In genomic region chr14:14832520-14833240, GRCm38 (mm10) we compare ENCODE assay signal across 8 mouse cellular contexts. TPM values are rescaled to one million over a fixed set of nuclear protein-coding genes. Genes with fewer than 3 reads are reported as not detected.
A peak's percentile ranks its signal among the peaks of the same experiment; 100 is the strongest.
DNase-seq lines count a peak whose midpoint lies in the region; ATAC-seq and TF ChIP-seq lines count a peak whose summit lies in the region.

No protein-coding gene starts in this region.

- no peak overlapping the region for H3K4me2 ChIP-seq in limb, embryonic 14.5 days (replicated peaks; ENCODE audit: low read depth, low read length, severe bottlenecking)
- H3K4me2 ChIP-seq in stomach, embryonic 15.5 days, result no peak overlapping the region

- H3K4me1 ChIP-seq in limb, embryonic 14.5 days (ENCODE audit: control insufficient read depth, insufficient read depth, low read length), result no peaks in the 10 kb centered on the region
- H3K4me1 ChIP-seq in stomach, embryonic 15.5 days, result no peaks in the 10 kb centered on the region

- H3K27me3 ChIP-seq in limb, embryonic 14.5 days (ENCODE audit: control insufficient read depth, insufficient read depth, low read length), result no peaks in the 10 kb centered on the region
- H3K27me3 ChIP-seq in stomach, embryonic 15.5 days (replicated peaks), result no peaks in the 10 kb centered on the region

- H3K9ac ChIP-seq in limb, embryonic 14.5 days (ENCODE audit: low read depth, low read length, severe bottlenecking), result no peak overlapping the region
- no peak overlapping the region for H3K9ac ChIP-seq in stomach, embryonic 15.5 days

- H3K9me3 ChIP-seq in limb, embryonic 14.5 days (ENCODE audit: control insufficient read depth, low read length), result no peaks in the 10 kb centered on the region
- no peaks in the 10 kb centered on the region for H3K9me3 ChIP-seq in stomach, embryonic 15.5 days

- no peaks in the 10 kb centered on the region for H3K36me3 ChIP-seq in limb, embryonic 14.5 days (ENCODE audit: control insufficient read depth, insufficient read depth, low read length)
- H3K36me3 ChIP-seq in stomach, embryonic 15.5 days, result no peaks in the 10 kb centered on the region

- DNase-seq in NIH3T3 (ENCODE audit: low read depth) (peak; percentile 95), liver (no peak)
- peak; percentile 91 for DNase-seq in adrenal gland, postnatal 14 days
- DNase-seq in frontal cortex, postnatal 14 days (ENCODE audit: low spot score in 2 of 2), result peak; percentile 17 to 21
- DNase-seq in kidney, adult 18-20 months, result peak; percentile 31
- peak; percentile 36 for DNase-seq in limb, embryonic 14.5 days (ENCODE audit: low spot score)
- DNase-seq in embryo, embryonic 9.5 days (ENCODE audit: extremely low spot score), result no peak

- H3K27ac ChIP-seq in limb, embryonic 14.5 days (replicated peaks; ENCODE audit: low read depth, low read length), result peak overlapping the region; percentile 61; the same call in 1 of the 2 replicates
- peak overlapping the region; percentile 52 for H3K27ac ChIP-seq in stomach, embryonic 15.5 days

- no peak for TF ChIP-seq POLR2A in limb, embryonic 14.5 days (IDR thresholded peaks at IDR 0.05; ENCODE audit: borderline replicate concordance, extremely low read depth, insufficient read depth, insufficient read length)

- no peak overlapping the region for H3K4me3 ChIP-seq in limb, embryonic 14.5 days (replicated peaks; ENCODE audit: low read length)
- H3K4me3 ChIP-seq in stomach, embryonic 15.5 days (replicated peaks), result no peak overlapping the region

- ATAC-seq in limb, embryonic 14.5 days (ENCODE audit: low FRiP score, low read depth), result no peak; the same call in 1 of the 2 replicates
- ATAC-seq in stomach, embryonic 15.5 days (ENCODE audit: insufficient read depth, low FRiP score, low read depth), result peak; percentile 78

- WGBS in limb, embryonic 14.5 days, result 73% methylated on average over 12 of the region's 12 CpGs
- WGBS in stomach, embryonic 15.5 days, result 60% methylated on average over 12 of the region's 12 CpGs

RNA-seq across cellular contexts. Expression of gene Nek10, which starts 29.5 kb away (rescaled TPM):
- total RNA-seq in adrenal gland, postnatal 14 days (2021), result 0.08 and 0.11 TPM in 2 replicates
- 0.05 and 0.08 TPM in 2 replicates for polyA plus RNA-seq in limb, embryonic 14.5 days (2012; rRNA removed)
- polyA plus RNA-seq in limb, embryonic 14.5 days (2014; fragmentation: Nextera tagmentation; extraction: Ambion mirVana), result 0.04 and 0.06 TPM in 2 replicates
- 0.03 and 0.04 TPM in 2 replicates for polyA plus RNA-seq in stomach, embryonic 15.5 days (2015; fragmentation: Nextera tagmentation; extraction: Ambion mirVana)

Comparison
In these comparisons a context has a peak if more than half of its experiments do, and no peak if none do; other contexts are left out.
1. DNase-seq: peak in NIH3T3 (single experiment), adrenal gland, postnatal 14 days (single experiment), frontal cortex, postnatal 14 days (2 of 2), kidney, adult 18-20 months (single experiment) and limb, embryonic 14.5 days (single experiment); none in liver (single experiment) and embryo, embryonic 9.5 days (single experiment).